Mouse (Mus musculus): ENCODE measurements around the gene Rpl13a. TPM values are rescaled to one million over a fixed set of nuclear protein-coding genes. Genes with fewer than 3 reads are reported as not detected.

Rpl13a gene
- polyA plus RNA-seq, 1 experiment from 2014 or later: 1,210 TPM

DNA sequence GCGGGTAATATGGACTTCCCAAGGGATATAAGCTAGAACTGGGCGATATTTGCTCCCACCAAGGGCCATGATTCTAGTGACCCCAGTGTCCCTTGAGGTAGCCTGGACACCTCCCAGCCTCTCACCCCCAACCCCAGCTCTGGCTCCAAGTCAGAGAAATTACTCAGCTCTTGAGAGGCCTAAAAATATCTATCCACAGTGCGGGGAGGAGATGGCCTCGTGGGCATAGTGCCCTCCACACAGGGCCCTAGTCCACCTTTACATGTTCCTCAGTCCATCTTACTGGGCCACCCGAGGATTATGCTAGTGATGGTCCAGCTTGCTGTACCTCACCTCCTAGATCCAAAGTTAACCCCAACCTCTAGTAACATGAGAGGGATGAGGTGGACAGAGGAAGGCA lies 36.3 kb upstream of the Rpl13a start:
- Histone ChIP-seq H3K27me3 (ENCODE audit: low read depth, poor library complexity, severe bottlenecking) (peaks cover 77% of the 10 kb centered on the region), H3K27ac (no peak overlapping the region), H3K4me3 (no peak overlapping the region), H3K4me1 (peaks cover 27% of the 10 kb centered on the region), H3K9me3 (replicated peaks) (peaks cover 12% of the 10 kb centered on the region), H3K36me3 (peaks cover 18% of the 10 kb centered on the region)
- 58% methylated on average over 5 of the region's 5 CpGs for WGBS
- DNase-seq (ENCODE audit: low spot score): no peak

DNA sequence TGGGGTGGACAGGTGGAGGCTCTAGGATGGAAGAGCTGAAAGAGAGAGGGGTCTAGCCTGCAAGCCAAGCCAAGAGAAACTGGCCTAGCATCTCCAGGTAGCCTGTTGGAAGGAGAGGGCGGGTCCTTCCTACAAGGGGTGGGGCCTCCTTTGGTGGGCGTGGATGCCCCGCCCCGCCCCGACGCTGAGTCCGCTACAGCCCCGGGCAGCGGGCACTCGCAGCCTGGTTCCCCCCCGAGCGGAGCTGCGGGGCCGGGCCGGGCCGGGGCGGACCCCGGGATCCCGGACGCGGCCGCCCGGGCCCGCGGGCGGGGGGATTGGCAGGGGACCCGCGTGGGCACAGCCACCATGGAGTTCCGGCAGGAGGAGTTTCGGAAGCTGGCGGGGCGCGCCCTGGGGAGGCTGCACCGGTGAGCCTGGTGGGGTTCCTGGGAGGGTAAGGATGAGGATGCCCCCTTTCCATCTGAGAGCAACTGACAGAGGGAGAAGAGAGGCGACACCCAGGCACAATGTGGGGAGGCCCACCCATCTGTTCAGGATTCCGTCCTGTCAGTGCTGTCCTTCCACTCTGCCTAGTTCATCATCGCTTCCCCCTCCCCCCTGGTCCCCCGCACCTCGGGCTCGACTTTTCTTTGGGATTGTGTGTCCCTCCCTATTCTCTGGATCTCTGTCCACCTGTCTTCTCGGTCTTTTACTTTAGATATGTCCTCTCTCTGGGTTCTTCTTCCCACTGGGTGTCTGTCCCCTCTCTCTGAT lies 35.4 kb upstream of the Rpl13a start, which contains the start of gene Slc17a7:
Slc17a7 (plus strand) TSS at position 215 of the 756 bp plus-strand sequence.
- Histone ChIP-seq H3K36me3 (peaks cover 23% of the 10 kb centered on the region), H3K27ac (no peak within 1 kb of the TSS), H3K27me3 (ENCODE audit: low read depth, poor library complexity, severe bottlenecking) (peaks cover 68% of the 10 kb centered on the region), H3K4me1 (peaks cover 27% of the 10 kb centered on the region), H3K4me3 (peak within 1 kb of the TSS; percentile 54), H3K9me3 (replicated peaks) (0 out of 2 replicates have a peak, but pooled peaks cover 3% of the 10 kb centered on the region)
- 1% methylated on average over 41 of the region's 41 CpGs for WGBS
- peak; percentile 65 for DNase-seq (ENCODE audit: low spot score)

DNA sequence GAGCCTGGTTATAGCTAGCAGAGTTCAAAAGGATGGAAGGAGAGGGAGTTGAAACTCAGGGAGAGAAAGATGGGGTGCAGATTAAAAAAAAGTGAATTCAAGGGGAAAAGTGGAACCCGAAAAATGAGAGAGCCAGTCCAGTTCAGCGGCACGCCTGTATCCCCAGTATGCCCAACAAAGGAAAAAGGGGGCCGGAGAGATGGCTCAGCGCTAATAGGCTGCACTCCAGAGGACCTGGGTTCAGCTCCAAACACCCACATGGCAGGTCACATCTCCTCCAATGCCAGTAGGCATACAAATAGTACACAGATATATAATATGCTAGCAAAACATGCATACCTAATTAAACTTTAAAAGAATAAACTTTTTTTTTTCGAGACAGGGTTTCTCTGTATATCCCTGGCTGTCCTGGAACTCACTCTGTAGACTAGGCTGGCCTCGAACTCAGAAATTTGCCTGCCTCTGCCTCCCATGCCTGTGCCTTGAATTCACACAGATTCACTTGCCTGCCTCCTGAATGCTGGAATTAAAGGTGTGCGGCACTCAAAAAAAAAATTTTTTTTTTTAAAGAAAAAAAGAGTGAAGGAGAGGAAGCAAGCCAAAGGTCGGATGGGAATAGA lies 34.5 kb upstream of the Rpl13a start:
- 74% methylated on average over 9 of the region's 9 CpGs for WGBS
- peak overlapping the region; percentile 54; the same call in 1 of the 2 replicates for H3K4me3 ChIP-seq
- DNase-seq (ENCODE audit: low spot score): no peak
- H3K27me3 ChIP-seq (ENCODE audit: low read depth, poor library complexity, severe bottlenecking): peaks cover 60% of the 10 kb centered on the region
- H3K27ac ChIP-seq: no peak overlapping the region
- peaks cover 31% of the 10 kb centered on the region for H3K36me3 ChIP-seq
- peaks cover 27% of the 10 kb centered on the region for H3K4me1 ChIP-seq
- no peaks in the 10 kb centered on the region for H3K9me3 ChIP-seq (replicated peaks)

DNA sequence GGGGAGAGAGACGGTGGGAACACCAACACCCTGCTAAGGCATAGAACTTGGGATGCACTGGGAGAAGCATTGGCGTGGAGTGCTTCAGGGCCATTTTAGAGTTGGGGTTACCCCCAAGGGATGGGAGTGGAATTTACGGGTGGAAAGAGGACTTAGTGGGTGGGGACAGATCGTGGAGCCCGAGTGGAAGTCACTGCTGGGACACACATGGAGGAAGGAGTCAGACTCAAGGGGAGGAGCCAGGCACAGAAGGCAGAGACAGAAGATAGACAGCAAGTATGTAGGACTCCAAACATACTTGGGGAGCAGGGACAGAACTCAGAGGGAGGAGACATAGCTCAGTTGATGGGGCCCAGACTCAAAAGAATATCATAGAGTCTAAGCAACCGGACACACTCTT lies 34.0 kb upstream of the Rpl13a start:
- 28% methylated on average over 6 of the region's 6 CpGs for WGBS
- no peak overlapping the region for H3K27ac ChIP-seq

DNA sequence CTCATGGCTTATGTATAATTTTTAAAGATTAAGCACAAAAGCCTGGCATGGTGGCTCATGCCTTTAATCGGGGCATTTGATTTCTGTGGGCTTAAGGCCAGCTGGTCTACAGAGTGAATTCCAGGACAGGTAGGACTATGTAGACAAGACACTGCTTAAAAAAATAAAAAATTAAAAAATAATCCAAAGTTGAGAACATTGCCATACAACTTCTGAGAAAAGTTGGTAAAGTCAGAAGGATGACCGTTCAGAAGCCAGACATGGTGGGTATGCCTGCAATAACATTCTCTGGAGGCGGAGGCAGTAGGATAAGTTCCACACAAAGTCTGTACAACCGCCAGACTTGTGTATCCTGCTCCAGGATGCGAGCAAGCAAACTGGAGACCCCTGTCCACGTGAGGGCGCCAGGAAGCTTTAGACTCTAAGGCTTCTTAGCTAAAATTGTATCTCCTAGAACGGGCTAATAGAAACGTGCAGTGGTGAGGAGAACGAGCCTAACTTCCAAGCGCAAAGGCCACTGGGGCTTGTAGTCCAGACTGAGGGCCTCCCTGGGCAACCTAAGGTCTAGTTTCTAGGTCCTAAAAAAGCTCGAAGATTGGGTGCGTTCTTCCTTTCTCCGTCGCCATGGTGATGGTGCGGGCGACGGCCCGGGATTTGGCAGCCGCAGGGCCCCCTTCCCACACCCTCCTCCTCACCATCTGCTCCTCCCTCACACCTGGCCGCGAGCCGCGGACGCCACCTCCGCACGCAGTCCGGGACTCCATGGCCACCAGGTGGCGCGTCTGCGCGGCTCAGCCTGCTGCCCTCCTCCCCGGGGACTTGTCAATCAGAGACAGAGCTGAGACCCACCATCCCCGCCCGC lies 33.3 kb upstream of the Rpl13a start:
- peak overlapping the region; percentile 56 for H3K27ac ChIP-seq
- WGBS: 4% methylated on average over 35 of the region's 35 CpGs
- peaks cover 47% of the 10 kb centered on the region for H3K27me3 ChIP-seq (ENCODE audit: low read depth, poor library complexity, severe bottlenecking)
- DNase-seq (ENCODE audit: low spot score): peak; percentile 94
- H3K9me3 ChIP-seq (replicated peaks): no peaks in the 10 kb centered on the region
- peaks cover 41% of the 10 kb centered on the region for H3K36me3 ChIP-seq
- H3K4me3 ChIP-seq: peak overlapping the region; percentile 49
- H3K4me1 ChIP-seq: peaks cover 23% of the 10 kb centered on the region

More for the DNA sequence above, 34.0 kb upstream of the Rpl13a start:
- H3K4me3 ChIP-seq: peak overlapping the region; percentile 49
- H3K9me3 ChIP-seq (replicated peaks): no peaks in the 10 kb centered on the region
- H3K4me1 ChIP-seq: peaks cover 23% of the 10 kb centered on the region
- DNase-seq (ENCODE audit: low spot score): no peak
- peaks cover 36% of the 10 kb centered on the region for H3K36me3 ChIP-seq
- H3K27me3 ChIP-seq (ENCODE audit: low read depth, poor library complexity, severe bottlenecking): peaks cover 54% of the 10 kb centered on the region

DNA sequence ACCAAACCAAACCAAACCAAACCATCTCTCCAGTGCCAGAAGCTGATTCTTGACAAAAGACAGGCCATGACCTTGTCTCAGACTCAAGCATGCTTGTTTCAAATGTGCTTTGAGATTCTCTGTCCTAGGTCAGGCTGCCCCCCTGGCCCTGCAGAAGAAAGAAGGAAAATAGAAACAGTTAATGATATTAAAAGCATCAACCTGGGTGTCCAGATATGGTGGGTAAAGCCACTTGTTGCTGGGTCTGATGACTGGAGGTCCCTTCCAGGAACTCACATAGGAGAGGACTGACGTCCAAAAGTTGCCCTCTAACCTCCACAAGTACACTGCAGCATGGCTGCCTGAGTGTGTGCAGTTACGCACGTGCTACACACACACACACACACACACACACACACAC lies 32.3 kb upstream of the Rpl13a start:
- Histone ChIP-seq H3K36me3 (peaks cover 44% of the 10 kb centered on the region), H3K27me3 (ENCODE audit: low read depth, poor library complexity, severe bottlenecking) (peaks cover 37% of the 10 kb centered on the region), H3K27ac (no peak overlapping the region), H3K4me1 (peaks cover 23% of the 10 kb centered on the region), H3K4me3 (no peak overlapping the region), H3K9me3 (replicated peaks) (no peaks in the 10 kb centered on the region)
- DNase-seq (ENCODE audit: low spot score): no peak
- WGBS: 90% methylated on average over 3 of the region's 3 CpGs

DNA sequence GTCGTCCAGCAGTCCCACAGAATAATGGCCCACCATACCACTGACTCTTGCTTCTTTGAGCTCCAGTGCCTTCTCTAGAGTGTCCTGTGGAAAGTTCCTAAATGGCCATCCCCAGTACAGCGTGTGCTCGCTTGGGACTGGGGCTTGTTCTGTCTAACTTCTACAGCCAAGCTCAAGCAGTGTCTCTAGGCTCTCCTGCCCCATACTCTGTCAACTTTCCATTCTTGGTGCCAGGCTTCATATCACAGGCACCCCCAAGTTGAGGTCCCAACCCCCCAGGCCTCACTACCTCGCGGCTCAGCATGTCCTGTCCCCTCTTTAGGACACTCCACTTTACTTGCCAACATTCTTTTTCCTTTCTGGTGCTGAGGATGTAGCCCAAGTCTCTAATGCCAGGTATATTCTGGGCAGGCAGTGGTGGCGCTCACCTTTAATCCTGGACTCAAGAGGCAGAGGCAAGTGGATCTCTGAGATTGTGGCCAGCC lies 31.8 kb upstream of the Rpl13a start:
- DNase-seq (ENCODE audit: low spot score): no peak
- H3K27me3 ChIP-seq (ENCODE audit: low read depth, poor library complexity, severe bottlenecking): peaks cover 32% of the 10 kb centered on the region
- H3K4me3 ChIP-seq: no peak overlapping the region
- peaks cover 26% of the 10 kb centered on the region for H3K4me1 ChIP-seq
- 92% methylated on average over 6 of the region's 6 CpGs for WGBS
- no peaks in the 10 kb centered on the region for H3K9me3 ChIP-seq (replicated peaks)
- H3K27ac ChIP-seq: no peak overlapping the region
- peaks cover 44% of the 10 kb centered on the region for H3K36me3 ChIP-seq

DNA sequence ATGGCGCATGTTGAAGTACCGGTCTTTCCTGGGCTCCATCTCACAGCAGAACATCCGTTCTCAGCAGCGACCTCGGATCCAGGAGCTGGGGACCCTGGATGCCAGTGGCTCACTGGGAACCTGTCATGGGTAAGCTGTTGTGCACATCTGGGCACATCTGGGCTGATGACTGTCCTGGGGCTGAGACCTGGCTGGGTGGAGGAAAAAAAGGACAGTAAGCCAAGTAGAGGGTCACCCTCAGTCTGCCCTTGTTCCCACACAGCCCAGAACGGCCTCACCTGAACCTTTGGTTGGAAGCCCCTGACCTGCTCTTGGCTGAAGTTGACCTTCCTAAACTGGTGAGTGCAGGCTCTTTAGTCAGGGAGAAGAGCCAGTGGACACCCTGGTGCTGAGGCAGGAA lies 30.4 kb upstream of the Rpl13a start:
- no peak for DNase-seq (ENCODE audit: low spot score)
- WGBS: 93% methylated on average over 6 of the region's 6 CpGs
- Histone ChIP-seq H3K9me3 (replicated peaks) (no peaks in the 10 kb centered on the region), H3K27me3 (ENCODE audit: low read depth, poor library complexity, severe bottlenecking) (peaks cover 18% of the 10 kb centered on the region), H3K4me1 (peaks cover 32% of the 10 kb centered on the region), H3K36me3 (peaks cover 44% of the 10 kb centered on the region), H3K27ac (no peak overlapping the region), H3K4me3 (no peak overlapping the region)

DNA sequence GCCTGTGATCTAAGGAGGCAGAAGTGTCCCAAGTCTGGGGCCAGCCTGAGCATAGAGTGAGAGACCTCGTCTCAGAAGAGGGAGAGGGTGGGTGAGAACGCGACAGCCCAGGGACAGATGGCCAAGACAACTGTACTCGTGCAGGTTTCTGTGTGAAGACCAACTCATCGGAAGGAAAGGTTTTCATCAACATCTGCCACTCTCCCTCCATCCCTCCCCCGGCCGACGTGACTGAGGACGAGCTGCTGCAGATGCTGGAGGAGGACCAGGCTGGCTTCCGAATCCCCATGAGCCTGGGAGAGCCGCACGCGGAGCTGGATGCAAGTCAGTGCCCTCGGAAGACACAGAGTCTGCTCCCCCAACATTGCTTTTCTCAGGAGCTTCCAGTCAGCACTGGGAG lies 28.9 kb upstream of the Rpl13a start:
- H3K27me3 ChIP-seq (ENCODE audit: low read depth, poor library complexity, severe bottlenecking): peaks cover 3% of the 10 kb centered on the region
- peaks cover 44% of the 10 kb centered on the region for H3K36me3 ChIP-seq
- H3K4me3 ChIP-seq: no peak overlapping the region
- no peak overlapping the region for H3K27ac ChIP-seq
- H3K9me3 ChIP-seq (replicated peaks): no peaks in the 10 kb centered on the region
- H3K4me1 ChIP-seq: peaks cover 29% of the 10 kb centered on the region
- DNase-seq (ENCODE audit: low spot score): no peak
- WGBS: 88% methylated on average over 14 of the region's 14 CpGs

DNA sequence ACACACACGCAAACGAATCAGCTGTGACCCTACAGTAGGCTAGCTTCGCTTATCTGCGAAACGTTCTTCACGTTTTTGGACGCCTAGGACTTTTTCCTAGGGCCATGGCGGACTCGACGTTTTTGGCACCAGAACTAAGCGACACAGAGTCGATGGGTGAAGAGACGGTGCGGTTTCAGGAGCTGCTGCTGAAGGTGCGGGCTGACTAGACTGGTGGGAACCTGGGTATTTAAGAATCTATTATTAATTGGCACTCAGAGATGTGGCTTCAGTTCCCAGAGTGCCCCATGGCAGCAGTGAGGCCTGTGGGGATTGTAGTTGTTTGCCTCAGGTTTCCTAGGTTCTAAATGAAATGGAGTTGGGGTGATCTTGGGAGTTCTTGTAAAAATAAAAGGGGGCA lies 27.6 kb upstream of the Rpl13a start:
- H3K4me3 ChIP-seq: no peak overlapping the region
- H3K4me1 ChIP-seq: peaks cover 28% of the 10 kb centered on the region
- no peak overlapping the region for H3K27ac ChIP-seq
- WGBS: 97% methylated on average over 15 of the region's 15 CpGs
- no peaks in the 10 kb centered on the region for H3K27me3 ChIP-seq (ENCODE audit: low read depth, poor library complexity, severe bottlenecking)
- H3K9me3 ChIP-seq (replicated peaks): no peaks in the 10 kb centered on the region
- no peak for DNase-seq (ENCODE audit: low spot score)
- peaks cover 44% of the 10 kb centered on the region for H3K36me3 ChIP-seq

DNA sequence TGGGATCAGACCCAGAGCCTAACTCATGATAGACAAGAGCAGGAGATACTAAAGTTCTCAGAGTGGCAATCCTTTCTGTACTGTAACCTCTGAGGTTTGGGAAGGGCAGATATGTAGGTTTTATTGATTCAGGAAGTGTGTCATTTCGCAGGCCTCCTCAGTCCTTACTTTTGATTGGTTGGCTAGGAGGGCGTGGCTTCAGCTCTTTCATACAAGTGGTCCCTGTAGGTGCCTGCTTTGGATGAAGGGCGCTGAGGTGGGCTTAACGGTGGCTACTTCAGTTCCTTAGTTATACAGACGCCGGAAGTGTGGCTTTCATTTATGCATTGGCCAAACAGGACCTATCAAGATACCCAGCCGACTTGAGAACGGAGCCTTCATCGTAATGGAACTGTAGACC lies 27.0 kb upstream of the Rpl13a start:
- no peak overlapping the region for H3K4me3 ChIP-seq
- peaks cover 34% of the 10 kb centered on the region for H3K4me1 ChIP-seq
- no peak for DNase-seq (ENCODE audit: low spot score)
- WGBS: 87% methylated on average over 9 of the region's 9 CpGs
- H3K9me3 ChIP-seq (replicated peaks): no peaks in the 10 kb centered on the region
- peaks cover 38% of the 10 kb centered on the region for H3K36me3 ChIP-seq
- peak overlapping the region; percentile 98; the same call in 1 of the 2 replicates for H3K27ac ChIP-seq
- no peaks in the 10 kb centered on the region for H3K27me3 ChIP-seq (ENCODE audit: low read depth, poor library complexity, severe bottlenecking)

DNA sequence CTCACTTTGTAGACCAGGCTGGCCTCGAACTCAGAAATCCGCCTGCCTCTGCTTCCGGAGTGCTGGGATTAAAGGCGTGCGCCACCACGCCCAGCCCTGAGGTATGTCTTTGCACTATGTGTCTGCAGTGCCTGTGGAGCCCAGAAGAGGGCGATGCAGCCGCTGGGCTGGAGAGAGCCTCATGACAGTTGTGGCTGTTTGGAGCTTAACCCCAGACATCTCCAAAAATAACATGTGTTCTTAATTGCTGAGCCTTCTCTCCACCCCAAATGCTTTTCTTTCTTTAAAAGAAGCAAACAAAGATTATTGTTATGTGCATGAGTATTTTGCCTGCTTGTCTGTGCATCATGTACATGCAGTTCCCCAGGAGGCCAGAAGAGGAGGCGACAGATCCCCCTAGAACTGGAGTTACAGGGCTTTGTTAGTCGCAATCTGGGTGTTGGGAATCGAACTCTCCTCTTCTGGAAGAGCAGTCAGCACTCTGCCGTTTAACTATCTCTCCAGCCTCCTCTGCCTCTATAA lies 26.5 kb upstream of the Rpl13a start:
- no peak for DNase-seq (ENCODE audit: low spot score)
- H3K27me3 ChIP-seq (ENCODE audit: low read depth, poor library complexity, severe bottlenecking): no peaks in the 10 kb centered on the region
- H3K4me1 ChIP-seq: peaks cover 39% of the 10 kb centered on the region
- peak overlapping the region; percentile 98 for H3K27ac ChIP-seq
- H3K36me3 ChIP-seq: peaks cover 32% of the 10 kb centered on the region
- H3K9me3 ChIP-seq (replicated peaks): no peaks in the 10 kb centered on the region
- H3K4me3 ChIP-seq: peak overlapping the region; percentile 78
- WGBS: 83% methylated on average over 12 of the region's 12 CpGs
